In genomic region chr10:111433502-111433901, GRCm38 (mm10) we compare ENCODE assay signal across 26 mouse cellular contexts. TPM values are rescaled to one million over a fixed set of nuclear protein-coding genes. Genes with fewer than 3 reads are reported as not detected.
DNase-seq lines count a peak whose midpoint lies in the region; ATAC-seq and TF ChIP-seq lines count a peak whose summit lies in the region.
"Had no signal": no experiment of that assay in that cellular context is flagged by ENCODE, and none has a peak within 500 bp of the region (broad histone marks: within the 10 kb centered on the region; RNA-seq: fewer than 3 reads in every experiment).

No protein-coding gene starts in this region.

- H3K4me3 ChIP-seq in ES-Bruce4 (ENCODE audit: low read depth, low read length): no peak overlapping the region
- H3K4me3 ChIP-seq in forebrain, embryonic 16.5 days (replicated peaks; ENCODE audit: low read length): no peak overlapping the region
- H3K4me3 ChIP-seq: embryonic facial prominence, embryonic 13.5 days; embryonic facial prominence, embryonic 15.5 days; erythroblast, embryonic 14.5 days; forebrain, embryonic 10.5 days; forebrain, embryonic 12.5 days had no signal

- DNase-seq in ES-CJ7 (ENCODE audit: low read depth, low spot score): peak; percentile 90
- peak; percentile 93 for DNase-seq in R1 (ENCODE audit: low read depth, low spot score)
- no peak for DNase-seq in layer of hippocampus, postnatal 25 days (ENCODE audit: extremely low spot score in 1 of 2, low spot score in 1 of 2)
- DNase-seq in left cerebral cortex, adult 9 months (ENCODE audit: low spot score in 2 of 2): no peak
- DNase-seq: adrenal gland, adult 8-10 months; adrenal gland, postnatal 14 days; adrenal gland, postnatal 36 days; cerebellum, adult 11 months; cerebellum, adult 18-20 months; cerebellum, adult 8-10 months; cerebellum, adult 9-11 months; cerebellum, postnatal 14 days; cerebellum, postnatal 36 days; embryo, embryonic 11 days; forebrain, postnatal 0 days had no signal

- no peaks in the 10 kb centered on the region for H3K9me3 ChIP-seq in ES-Bruce4 (replicated peaks; ENCODE audit: control insufficient read depth, insufficient read depth, low read length, poor library complexity, severe bottlenecking)
- H3K9me3 ChIP-seq in forebrain, embryonic 16.5 days (ENCODE audit: control insufficient read depth, low read length): no peaks in the 10 kb centered on the region
- H3K9me3 ChIP-seq: embryonic facial prominence, embryonic 13.5 days; embryonic facial prominence, embryonic 15.5 days; forebrain, embryonic 10.5 days; forebrain, embryonic 12.5 days; G1E had no signal

- H3K9ac ChIP-seq in ES-Bruce4 (ENCODE audit: low read depth, poor library complexity, severe bottlenecking): no peak overlapping the region
- no peak overlapping the region for H3K9ac ChIP-seq in forebrain, embryonic 16.5 days (replicated peaks; ENCODE audit: low read depth, low read length)
- H3K9ac ChIP-seq: embryonic facial prominence, embryonic 13.5 days; embryonic facial prominence, embryonic 15.5 days; forebrain, embryonic 12.5 days; forebrain, postnatal 0 days had no signal

- H3K27me3 ChIP-seq in ES-Bruce4 (ENCODE audit: control insufficient read depth, insufficient read depth, low read length, poor library complexity, severe bottlenecking): no peaks in the 10 kb centered on the region
- H3K27me3 ChIP-seq in forebrain, embryonic 16.5 days (replicated peaks; ENCODE audit: control insufficient read depth, insufficient read depth, low read length): no peaks in the 10 kb centered on the region
- H3K27me3 ChIP-seq: embryonic facial prominence, embryonic 13.5 days; embryonic facial prominence, embryonic 15.5 days; forebrain, embryonic 12.5 days; Patski had no signal

- TF ChIP-seq EP300 in ES-Bruce4 (IDR thresholded peaks at IDR 0.05; ENCODE audit: insufficient read depth, low read depth, low read length): peak; percentile 65; the same call in 1 of the 2 replicates

- no peak overlapping the region for H3K27ac ChIP-seq in ES-Bruce4 (ENCODE audit: insufficient read depth, low read length)
- no peak overlapping the region for H3K27ac ChIP-seq in forebrain, embryonic 16.5 days (ENCODE audit: low read length)
- H3K27ac ChIP-seq: embryonic facial prominence, embryonic 13.5 days; embryonic facial prominence, embryonic 15.5 days; forebrain, embryonic 10.5 days; forebrain, embryonic 12.5 days had no signal

- no peak for ATAC-seq in forebrain, embryonic 16.5 days
- ATAC-seq: activated CD4-positive, CD25-positive, alpha-beta regulatory T cell, adult 4 months; forebrain, embryonic 14.5 days; forebrain, postnatal 0 days; Patski had no signal

- 88% methylated on average over 3 of the region's 3 CpGs for WGBS in forebrain, embryonic 16.5 days

- TF ChIP-seq POLR2A in ES-Bruce4 (IDR thresholded peaks at IDR 0.05; ENCODE audit: insufficient read depth, low read length): no peak

- no peak for TF ChIP-seq CTCF in ES-Bruce4 (IDR thresholded peaks at IDR 0.05; ENCODE audit: low read depth, low read length)

- no peak overlapping the region for H3K4me2 ChIP-seq in forebrain, embryonic 16.5 days (ENCODE audit: low read length)
- H3K4me2 ChIP-seq: embryonic facial prominence, embryonic 13.5 days; embryonic facial prominence, embryonic 15.5 days; forebrain, embryonic 12.5 days had no signal

- no peaks in the 10 kb centered on the region for H3K36me3 ChIP-seq in ES-Bruce4 (ENCODE audit: control insufficient read depth, insufficient read depth, low read length, poor library complexity, severe bottlenecking)
- no peaks in the 10 kb centered on the region for H3K36me3 ChIP-seq in forebrain, embryonic 16.5 days (ENCODE audit: control insufficient read depth, insufficient read depth)
- H3K36me3 ChIP-seq: embryonic facial prominence, embryonic 13.5 days; embryonic facial prominence, embryonic 15.5 days; forebrain, embryonic 10.5 days; forebrain, embryonic 12.5 days; G1E had no signal

- H3K4me1 ChIP-seq in ES-Bruce4 (ENCODE audit: control insufficient read depth, insufficient read depth, low read length): peaks cover 2% of the 10 kb centered on the region
- no peaks in the 10 kb centered on the region for H3K4me1 ChIP-seq in forebrain, embryonic 16.5 days (replicated peaks; ENCODE audit: control insufficient read depth, insufficient read depth, low read length)
- H3K4me1 ChIP-seq: embryonic facial prominence, embryonic 13.5 days; embryonic facial prominence, embryonic 15.5 days; forebrain, embryonic 10.5 days; forebrain, embryonic 12.5 days had no signal

RNA-seq across cellular contexts. Expression of gene Nap1l1, which starts 39.5 kb away (rescaled TPM):
- polyA plus RNA-seq in ES-Bruce4 (2011; ENCODE audit: insufficient read depth, insufficient read length, low read depth, missing spikeins): 1,132 and 1,280 TPM in 2 replicates
- total RNA-seq in layer of hippocampus, postnatal 25 days (2021): 100 to 1,000 TPM; 146 to 162 TPM
- 199 and 215 TPM in 2 replicates for polyA plus RNA-seq in forebrain, embryonic 16.5 days (2015; fragmentation: Nextera tagmentation; extraction: Ambion mirVana)

Comparison
In these comparisons a context has a peak if more than half of its experiments do, and no peak if none do; other contexts are left out.
1. DNase-seq: peak in ES-CJ7 (single experiment) and R1 (single experiment); none in layer of hippocampus, postnatal 25 days (0 of 2) and left cerebral cortex, adult 9 months (0 of 2).